Mouse (Mus musculus) cortical plate, adult 2 months (tissue): ENCODE measurements around the gene H2-Ab1.

Experiments used
- CTCF ChIP-seq: fragments of 200-500 bp; IDR thresholded peaks from 2 replicates; pipeline ENCODE4 v1.5.1; 2011; ENCODE audit warnings: mild to moderate bottlenecking, control low read depth, low read length; ENCODE audit not compliant: insufficient read depth; ENCODE audit errors: extremely low read depth
- POLR2A ChIP-seq: fragments of 200-500 bp; IDR thresholded peaks from 2 replicates; pipeline ENCODE4 v1.6.1; 2011; ENCODE audit warnings: mild to moderate bottlenecking, low read length, control low read depth; ENCODE audit not compliant: insufficient read depth; ENCODE audit errors: extremely low read depth

DNA sequence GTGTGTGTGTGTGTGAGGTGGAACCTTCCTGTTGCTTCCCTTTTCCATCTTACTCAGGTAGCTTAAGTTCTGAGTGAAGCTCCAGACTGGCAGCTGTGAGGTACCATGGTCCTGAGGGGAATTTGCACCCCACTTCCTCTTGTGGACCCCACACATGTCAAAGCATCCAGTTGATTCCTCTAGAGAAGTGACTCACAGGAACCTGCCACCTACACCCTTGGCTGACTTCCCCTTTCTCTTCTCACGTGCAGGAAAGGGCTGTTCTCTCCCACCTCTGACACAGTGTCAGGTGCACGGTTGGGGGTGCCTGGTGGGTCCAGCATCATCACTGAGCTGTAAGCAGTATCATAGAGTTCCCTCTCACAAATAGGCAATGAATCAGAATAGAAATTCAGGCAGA lies 36.0 kb downstream of the H2-Ab1 start:
- TF ChIP-seq CTCF (no peak), POLR2A (no peak)
